Mouse (Mus musculus) heart, postnatal 14 days (tissue): ENCODE data around the gene Ppfibp2. TPM values are rescaled to one million over a fixed set of nuclear protein-coding genes. Genes with fewer than 3 reads are reported as not detected.
A peak's percentile ranks its signal among the peaks of the same experiment; 100 is the strongest.

ENCODE experiments used
- DNase-seq, 2 experiments: peaks; one replicate each; pipeline ENCODE4 v3.0.0; 2021 to 2022
- intact Hi-C: fragments of 180-260 bp; cut with DNase I; formaldehyde crosslinking; loops from one replicate; pipeline ENCODE4 v1.15.1; 2025
- total RNA-seq, 2 experiments: library from RNA; stranded (reverse); gene quantifications; 2 replicates each; pipeline ENCODE4 v1.2.3; 2021

Gene Ppfibp2
- total RNA-seq, 2 experiments from 2014 or later = 15.9 to 17.0 TPM

DNA sequence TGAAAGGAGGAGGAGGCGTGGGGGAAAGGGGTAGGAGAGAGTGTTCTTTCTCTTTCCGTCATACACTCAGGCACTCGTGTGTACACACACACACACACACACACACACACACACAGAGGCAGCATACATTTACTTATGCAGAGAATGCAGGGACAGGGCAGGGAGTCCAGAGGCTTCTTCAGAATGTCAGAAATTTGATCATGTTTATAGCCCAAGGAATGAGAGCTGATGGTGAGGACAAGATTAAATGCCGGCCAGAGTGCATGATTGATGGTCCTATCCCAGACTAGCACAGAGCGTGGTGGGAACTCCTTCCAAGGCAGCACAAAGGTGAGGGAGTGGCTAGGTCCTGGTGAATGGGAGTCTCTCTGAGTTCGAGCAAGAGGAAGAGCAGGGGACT, 96.5 kb downstream of the Ppfibp2 start:
- DNase-seq = no peak
- intact Hi-C loops = no loop called here

DNA sequence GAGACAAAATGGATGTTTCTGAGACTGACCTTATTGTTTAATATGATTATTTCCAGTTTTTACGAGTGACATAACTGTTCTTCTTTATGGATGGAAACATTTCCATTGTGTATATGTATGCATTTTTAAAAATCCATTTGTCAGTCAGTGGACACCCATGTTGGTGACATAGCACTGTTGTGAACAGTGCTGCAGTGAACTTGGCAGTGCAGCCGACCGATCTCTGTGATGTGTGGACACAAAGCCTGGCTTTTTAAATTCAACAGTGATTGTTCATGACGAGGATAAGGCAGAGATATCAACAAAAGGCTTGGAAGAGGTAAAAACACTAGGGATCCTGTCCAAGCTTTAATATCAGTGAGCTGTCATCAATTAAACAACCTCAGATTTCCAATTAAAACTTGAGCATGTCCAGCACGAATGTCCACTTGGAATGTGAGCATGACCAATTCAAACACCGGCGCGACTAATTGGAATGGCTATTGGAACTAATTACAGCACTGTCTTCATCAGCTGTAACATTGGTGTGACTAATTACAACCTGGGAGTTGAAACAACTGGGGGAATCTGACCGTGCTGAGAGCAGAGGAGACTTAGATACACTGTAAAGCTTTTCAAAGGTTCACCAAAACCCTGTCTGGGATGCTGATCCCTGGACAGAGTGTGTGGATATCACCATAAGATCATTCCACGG, 99.4 kb downstream of the Ppfibp2 start:
- intact Hi-C loops = no loop called here
- no peak for DNase-seq

DNA sequence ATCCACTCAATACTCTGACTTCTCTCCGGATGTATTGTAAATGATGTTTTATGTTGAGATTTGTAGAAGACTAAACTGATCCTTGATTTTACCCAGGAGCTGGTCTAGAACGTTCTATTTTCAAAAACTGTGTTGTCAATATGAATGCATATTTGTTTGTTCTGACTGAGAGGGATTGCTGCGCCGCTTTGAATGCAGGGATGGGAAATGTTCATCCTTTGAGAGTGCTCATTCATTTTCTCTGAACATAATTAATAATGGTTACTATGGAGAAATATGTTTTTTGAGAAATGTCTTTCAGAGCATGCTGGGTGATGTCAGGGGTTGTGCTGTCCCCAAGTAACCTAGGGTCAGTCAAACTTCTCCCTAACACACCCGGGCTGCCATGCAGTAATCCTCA, 102.1 kb downstream of the Ppfibp2 start:
- intact Hi-C loops = no loop called here
- no peak for DNase-seq

DNA sequence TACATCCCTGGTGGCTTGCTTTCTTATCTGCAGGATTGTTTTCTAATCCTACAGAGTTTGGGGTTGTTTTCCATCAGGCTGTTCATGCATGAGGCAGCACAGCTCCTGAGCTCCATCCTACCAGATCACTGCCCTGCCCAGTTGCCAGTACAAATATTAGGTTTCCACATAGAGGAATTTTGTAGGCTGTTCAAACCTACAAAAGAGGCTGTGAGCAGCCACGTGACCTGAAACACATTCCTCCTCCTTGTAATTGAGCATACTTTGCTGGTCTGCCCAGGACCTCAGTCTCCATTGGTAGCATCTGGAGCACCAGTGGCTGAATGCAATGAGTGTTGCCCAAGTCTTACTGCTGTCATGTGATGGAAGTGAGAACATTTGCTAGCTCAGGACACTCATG, 104.9 kb downstream of the Ppfibp2 start:
- no peak for DNase-seq
- intact Hi-C loops = no loop called here

DNA sequence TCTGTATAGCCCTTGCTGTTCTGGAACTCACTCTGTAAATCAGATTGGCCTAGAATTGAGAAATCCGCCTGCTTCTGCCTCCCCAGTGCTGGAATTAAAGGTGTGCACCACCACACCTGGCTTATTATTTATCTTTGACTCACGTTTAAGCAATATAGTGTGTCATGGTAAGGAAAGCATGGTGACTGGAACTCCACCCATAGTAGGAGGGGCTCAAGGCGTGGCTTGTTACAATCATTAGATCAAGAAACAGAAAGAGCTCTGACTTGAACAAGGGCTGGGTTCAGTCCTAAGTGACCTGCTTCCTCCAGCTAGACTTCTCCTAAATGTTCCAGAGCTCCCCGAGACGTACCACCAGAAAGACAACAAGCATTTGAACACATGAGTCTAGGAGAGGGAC, 105.6 kb downstream of the Ppfibp2 start:
- intact Hi-C loops = no loop called here
- DNase-seq = no peak

DNA sequence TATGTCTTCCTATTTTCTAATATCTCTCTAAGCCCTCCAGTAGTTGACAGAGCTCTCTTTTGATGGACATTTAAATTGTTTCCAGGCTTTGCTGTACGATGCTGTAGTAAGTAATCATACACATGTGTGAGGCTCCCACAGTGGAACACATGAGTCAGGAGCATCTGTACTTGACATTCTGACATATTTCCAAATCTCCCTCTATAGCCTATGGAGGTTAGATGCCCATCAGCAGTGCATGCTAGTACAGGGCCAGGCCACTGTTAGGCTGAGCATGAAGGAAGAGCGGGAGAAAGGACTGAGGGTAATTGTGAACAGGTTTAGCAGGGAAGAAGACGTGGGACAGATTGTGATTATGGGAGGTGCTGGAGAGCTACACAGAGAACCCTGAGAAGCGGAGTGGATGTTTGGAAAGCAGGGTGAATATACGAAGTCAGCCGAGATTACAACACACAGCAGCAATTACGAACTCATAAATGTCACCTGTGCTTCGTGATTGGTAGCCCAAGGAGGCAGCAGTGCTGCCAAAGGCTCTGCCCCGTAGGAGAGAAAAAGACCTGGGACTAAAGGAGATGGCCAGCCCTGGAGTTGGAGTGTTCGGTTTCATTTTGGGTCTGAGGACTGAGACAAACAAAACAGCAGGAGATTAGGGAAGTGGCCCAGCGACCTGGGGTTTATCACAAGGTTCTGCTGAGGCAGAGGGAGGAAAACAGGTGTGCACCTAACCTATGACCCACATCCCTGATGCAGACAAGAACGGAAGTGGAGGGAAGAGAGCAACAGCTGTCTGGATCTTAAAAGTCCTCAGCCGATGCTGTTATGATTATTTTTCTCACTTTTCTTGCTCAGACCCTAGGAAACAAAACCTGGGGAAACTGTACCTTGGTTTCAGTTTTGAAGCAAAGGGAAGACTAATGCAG, 107.7 kb downstream of the Ppfibp2 start:
- intact Hi-C loops = no loop called here
- no peak for DNase-seq

DNA sequence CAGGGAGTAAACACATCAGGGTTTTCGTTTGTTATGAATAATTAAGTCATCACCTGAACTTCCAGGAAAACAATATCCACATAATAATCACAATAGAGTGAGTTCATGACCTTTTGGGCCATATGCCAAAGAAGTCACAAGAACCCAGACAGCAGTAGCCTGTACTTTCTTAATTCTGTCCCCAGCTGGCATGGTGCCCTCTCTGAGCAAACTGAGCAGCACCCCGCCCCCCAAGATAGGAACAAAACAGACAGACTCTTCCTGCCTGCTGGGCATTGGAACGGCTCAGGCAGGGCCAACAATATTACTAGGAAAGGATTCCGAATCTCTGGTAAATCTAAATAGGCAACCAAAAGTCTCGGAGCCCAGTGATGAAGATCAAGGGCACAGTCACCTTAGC, 110.9 kb downstream of the Ppfibp2 start:
- intact Hi-C loops = no loop called here
- DNase-seq = peak; percentile 31 to 40

DNA sequence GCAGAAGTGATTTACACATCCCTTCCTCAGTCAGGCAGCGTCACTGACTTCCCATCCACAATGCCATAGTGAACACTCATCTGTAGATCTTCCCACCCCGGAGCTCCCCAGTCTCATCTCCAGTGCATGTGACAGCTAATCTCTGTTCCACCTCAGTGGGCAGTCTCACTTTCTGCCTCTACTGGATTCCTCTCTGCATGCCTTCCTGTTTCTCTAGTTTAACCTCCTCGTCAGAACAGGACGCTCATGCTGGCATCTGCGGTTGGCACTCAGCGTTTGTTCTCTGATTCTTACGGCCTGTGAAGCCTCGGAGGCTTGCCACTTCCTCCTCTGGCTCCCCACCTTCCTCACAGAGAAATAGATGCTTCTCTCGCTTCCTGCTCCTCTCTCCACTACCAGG, 112.6 kb downstream of the Ppfibp2 start:
- peak; percentile 8 to 10 for DNase-seq
- intact Hi-C loops = loop anchor here (2.0 kb wide), 1 partner anchor 45 kb away; no protein-coding TSS in a partner anchor

DNA sequence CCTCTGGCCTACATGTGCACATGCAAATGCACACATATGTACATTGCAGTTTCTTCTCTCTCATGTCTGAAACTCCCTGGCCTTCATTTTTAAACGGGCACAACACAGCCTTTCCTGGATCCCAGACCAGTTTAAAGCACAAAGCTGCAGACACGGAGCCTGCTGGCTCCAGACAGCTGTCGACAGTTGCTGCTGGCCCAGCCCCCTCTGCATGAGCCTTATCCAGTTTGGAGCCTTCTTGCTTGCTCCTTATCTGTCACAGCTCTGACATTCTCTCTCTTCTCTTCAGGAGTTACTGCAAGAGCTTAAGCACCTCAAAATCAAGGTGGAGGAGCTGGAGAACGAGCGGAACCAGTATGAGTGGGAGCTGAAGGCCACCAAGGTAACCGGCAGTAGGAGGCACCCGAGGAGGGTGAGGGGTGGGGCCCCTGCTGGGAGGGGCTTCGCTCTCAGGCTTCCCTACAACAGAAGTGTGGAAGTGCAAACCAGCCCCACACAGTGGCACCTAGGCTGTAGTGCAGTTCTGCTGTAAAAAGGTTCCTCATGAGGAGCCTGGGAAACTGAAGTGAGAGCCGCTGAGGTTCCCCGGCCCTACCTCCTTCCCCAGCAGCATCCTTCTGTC, 113.6 kb downstream of the Ppfibp2 start:
- intact Hi-C loops = loop anchor here (2.0 kb wide), 1 partner anchor 46 kb away; no protein-coding TSS in a partner anchor
- DNase-seq = peak; percentile 67 to 78

DNA sequence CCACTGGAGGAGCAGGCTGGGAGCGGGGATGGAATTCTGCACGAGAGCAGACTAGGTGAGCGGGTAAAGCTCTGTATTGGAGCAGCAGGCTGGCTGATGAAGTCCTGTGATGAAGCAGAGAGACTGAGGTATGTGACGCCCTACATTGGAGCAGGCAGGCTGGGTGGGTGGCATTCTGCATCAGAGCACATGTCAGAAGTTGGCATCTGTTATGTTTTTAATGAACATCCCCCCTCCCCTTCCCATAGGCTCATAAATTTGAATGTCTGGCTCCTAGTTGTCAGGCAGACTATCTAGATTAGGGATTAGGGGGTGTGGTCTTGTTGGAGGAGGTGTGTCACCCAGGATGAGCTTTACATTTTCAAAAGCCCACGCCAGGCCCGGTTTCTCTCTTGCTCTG, 117.7 kb downstream of the Ppfibp2 start:
- DNase-seq = no peak
- intact Hi-C loops = no loop called here

DNA sequence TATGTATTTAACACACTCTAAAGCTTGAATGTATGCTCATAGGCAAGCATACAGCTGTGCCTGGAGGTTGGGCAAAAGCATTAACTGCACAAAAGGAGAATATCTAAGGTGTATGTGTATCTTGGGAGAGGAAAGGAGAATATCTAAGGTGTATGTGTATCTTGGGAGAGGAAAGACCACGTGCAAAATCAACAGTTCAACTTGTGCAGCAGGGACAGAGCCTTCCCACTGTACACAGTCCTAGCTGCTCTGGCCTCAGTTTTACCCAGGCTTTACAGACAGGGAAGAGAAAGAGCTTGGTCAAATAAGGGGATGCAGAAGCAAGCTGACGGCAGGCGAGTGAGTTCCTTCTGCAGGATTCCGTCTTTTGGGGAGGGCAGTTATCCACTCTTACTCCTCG, 119.1 kb downstream of the Ppfibp2 start:
- no peak for DNase-seq
- intact Hi-C loops = no loop called here

DNA sequence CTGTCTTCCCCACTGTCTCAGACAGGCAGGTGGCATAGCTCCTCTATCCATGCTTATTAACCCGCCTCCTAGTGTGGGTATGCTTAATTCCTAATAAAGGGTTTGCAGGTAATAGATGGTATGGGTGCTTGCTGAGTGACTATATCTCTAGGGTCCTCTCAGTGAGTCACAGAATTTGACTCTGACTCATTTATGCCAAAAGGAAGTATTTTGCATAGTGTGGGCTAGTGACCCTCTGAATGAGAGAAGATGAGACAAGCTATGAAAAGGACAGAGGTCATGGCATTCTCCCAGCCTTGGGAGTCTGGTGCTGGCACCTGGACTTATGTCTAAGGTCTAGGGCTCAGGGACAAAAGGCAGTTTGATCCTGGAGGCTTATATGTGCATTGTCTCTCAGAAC, 125.8 kb downstream of the Ppfibp2 start:
- intact Hi-C loops = no loop called here

DNA sequence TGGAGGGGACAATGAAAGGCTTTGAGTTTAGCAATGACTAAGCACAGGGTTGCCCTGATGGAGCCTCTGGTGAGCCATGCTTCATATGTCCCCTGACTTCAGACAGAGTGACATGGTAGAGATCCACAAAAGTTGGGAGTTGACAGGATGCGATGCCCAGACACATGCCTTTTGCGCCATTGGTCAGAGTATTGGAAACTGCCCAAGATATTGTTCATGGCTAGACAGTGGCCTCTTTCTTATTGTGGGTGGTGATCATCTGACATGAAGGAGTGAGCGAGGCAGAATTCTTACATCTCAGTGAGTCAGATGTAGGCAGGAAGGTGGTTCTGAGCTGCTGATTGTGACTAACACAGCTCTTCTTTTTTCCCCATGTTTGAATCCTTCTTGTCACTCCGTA, 127.5 kb downstream of the Ppfibp2 start:
- intact Hi-C loops = no loop called here
- no peak for DNase-seq

More for the DNA sequence above, 125.8 kb downstream of the Ppfibp2 start:
- no peak for DNase-seq

DNA sequence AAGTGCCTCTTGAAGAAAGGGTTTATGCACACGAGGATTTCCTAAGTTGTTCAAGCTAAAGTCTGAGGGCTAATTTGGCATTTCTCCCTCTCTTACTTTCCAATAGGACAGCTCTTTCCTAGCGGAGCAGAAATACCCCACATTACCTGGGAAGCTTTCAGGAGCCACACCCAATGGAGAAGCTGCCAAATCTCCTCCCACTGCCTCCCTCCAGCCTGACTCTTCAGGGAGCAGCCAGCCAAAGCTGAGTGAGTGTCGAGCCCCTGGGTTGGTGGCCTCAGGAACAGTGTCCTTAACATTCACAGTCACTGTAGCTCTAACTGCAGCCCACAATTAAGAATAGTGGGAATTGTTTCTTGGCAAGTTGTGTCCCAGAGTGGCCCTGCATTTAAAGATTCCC, 132.5 kb downstream of the Ppfibp2 start:
- intact Hi-C loops = no loop called here
- no peak for DNase-seq

DNA sequence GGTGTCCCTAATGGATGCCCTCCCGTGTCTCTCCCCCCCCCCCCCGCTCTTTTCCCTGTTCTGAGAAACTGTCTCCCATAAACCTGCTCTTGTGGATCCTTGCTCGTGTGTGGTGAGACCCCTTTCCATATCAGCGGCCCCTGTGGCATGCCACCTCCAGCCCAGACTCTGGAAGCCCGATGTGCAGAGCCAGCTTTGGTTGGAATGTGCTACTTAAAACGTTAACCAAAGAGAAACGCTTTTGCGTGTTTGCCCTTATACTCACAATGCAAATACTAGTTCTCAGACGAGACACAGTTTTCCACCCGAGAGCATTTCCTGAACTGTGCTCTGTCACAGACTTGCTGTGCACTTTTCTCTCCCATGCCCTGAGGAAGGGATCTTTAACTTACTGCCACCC, 135.6 kb downstream of the Ppfibp2 start:
- DNase-seq = no peak
- intact Hi-C loops = no loop called here

DNA sequence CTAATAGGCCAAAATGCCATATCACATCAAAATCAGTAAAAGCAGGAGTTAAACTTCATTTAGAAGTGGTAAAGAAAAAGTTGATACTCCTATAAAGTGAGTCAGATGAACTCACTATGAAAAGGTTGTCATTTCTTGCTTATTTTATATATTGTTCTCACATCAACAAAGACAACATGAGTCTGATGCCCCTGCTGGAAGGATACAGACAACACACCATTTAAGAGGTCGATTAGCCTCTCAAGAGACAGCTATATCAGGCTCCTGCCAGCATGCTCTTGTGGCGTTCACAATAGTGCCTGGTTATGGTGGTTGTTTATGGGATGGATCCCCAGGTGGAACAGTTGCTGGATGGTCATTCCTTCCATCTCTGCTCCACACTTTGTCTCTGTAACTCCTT, 138.2 kb downstream of the Ppfibp2 start:
- intact Hi-C loops = no loop called here
- no peak for DNase-seq

DNA sequence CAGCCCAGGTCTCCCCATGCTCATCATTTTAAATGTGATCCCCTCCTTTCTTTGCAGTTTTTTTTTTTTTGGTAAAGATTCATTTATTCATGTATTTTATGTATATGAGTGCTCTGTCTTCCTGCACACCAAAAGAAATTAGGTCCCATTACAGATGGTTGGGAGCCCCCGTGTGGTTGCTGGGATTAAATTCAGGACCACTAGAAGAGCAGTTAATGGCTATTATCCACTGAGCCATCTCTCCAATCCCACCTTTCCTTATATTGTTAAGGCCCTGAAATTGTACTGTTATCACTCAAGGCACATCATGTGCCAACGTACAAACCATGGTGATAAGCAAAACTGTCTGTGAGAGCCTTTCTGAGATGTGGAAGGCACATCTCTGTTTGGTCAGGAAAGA, 143.7 kb downstream of the Ppfibp2 start:
- intact Hi-C loops = no loop called here
- peak in 1 of 2 experiments; percentile 12 for DNase-seq

DNA sequence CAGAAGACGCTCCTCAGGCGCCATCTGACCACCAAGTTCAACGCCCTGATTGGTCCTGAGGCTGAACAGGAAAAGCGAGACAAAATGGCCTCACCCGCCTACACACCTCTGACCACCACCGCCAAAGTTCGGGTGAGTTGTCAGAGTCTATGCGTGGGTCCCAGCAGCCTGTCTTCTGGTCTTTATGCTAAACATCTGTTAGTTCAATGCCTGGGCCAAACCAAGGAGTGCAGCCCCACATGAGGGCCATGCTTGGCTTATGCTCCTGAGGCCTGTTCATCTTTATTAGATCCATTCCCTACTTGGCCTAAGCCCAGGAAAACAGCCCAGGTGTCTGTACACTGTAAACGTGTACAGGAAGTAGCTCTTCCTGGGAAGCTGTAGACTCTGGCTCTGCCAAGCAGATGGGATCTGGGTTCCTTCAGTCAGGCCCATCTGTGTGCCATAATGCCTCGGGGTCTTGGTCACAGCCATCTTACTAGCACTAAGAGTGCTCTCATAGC, 148.0 kb downstream of the Ppfibp2 start:
- intact Hi-C loops = no loop called here
- no peak for DNase-seq

DNA sequence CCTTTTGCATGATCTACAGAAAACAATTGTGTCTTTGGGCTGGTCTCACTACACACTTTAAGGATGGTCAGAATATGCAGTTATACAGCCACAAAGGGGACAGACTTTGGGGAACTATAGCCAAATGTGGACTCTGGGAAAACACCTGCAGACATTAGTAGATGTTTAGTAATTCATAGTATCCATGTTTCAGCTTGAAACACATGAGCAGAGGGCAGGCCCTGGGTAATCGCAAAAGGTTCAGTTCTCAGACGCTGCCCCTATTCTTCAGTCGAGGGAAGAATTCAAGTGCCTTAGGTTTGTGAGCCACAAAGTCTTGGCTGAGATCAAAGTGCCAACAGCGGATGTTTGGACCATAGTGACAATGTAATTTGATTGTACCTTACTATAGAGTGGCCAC, 149.4 kb downstream of the Ppfibp2 start:
- no peak for DNase-seq
- intact Hi-C loops = no loop called here

DNA sequence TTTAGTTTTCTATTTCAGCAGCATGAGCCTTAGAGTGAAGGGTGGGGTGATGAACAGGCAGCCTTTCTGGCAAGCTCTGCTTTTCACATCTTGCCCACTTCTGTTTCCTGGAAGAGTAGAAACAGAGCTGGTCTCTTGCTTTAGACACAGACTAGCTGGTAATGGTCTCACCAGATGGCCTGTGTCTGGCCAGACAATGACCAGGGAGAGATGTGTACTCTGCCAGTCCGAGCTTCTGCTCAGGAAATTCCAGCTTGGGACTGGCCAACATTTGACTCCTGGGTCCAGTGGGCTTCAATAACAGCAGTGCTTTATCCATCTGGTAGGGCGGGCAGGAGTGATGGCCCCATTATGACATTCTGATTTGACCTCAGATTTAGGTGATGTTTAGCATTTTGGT, 150.1 kb downstream of the Ppfibp2 start:
- DNase-seq = no peak

DNA sequence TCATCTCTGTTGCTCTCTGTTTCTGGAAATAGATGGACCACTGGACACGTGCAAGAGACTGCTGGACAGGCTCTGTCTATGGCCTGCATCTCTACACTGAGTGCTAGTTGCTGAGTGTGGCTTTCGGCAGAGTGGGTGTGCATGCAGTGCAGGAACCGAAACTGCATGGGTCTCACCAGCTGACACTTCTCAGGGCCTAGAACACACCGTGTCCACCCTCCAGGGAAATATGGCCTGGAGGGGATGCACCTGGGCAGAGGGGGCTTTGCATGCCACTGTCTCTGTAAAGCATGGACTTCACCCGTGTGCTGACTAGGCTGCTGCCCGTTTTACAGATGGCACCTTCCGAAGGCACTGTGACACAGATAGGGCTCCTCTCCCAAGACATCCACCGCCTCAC, 151.0 kb downstream of the Ppfibp2 start:
- intact Hi-C loops = no loop called here
- no peak for DNase-seq

More for the DNA sequence above, 150.1 kb downstream of the Ppfibp2 start:
- intact Hi-C loops = no loop called here
